ENCODE assay signal across 10 mouse cellular contexts in the genomic region with DNA sequence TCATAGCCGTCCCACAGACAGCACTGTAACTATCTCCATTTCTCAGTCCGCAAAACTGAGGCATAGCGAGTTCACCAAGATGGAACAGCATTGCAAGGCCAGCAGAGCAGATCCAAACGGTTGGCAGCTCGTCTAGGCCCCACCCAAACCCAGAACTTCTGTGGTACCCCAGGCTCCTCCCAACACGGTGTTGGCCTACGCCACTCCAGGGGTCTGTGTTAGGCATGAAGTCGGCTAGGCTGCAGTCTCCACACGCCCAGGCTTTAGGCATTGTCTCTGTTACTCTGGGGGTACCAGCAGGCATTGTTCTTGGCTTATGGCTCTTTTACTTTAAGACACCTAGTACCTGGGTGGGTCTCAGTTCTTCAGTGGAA. TPM values are rescaled to one million over a fixed set of nuclear protein-coding genes. Genes with fewer than 3 reads are reported as not detected.
A peak's percentile ranks its signal among the peaks of the same experiment; 100 is the strongest.
DNase-seq lines count a peak whose midpoint lies in the region; ATAC-seq and TF ChIP-seq lines count a peak whose summit lies in the region.
"Had no signal": no experiment of that assay in that cellular context is flagged by ENCODE, and none has a peak within 500 bp of the region (broad histone marks: within the 10 kb centered on the region; RNA-seq: fewer than 3 reads in every experiment).

No protein-coding gene starts in this region.

- H3K36me3 ChIP-seq in kidney, embryonic 15.5 days, result no peaks in the 10 kb centered on the region
- H3K36me3 ChIP-seq in kidney, adult 2 months (ENCODE audit: control insufficient read depth, insufficient read depth, low read length), result no peaks in the 10 kb centered on the region
- H3K36me3 ChIP-seq in embryonic facial prominence, embryonic 13.5 days, result no peaks in the 10 kb centered on the region
- H3K36me3 ChIP-seq in intestine, embryonic 15.5 days, result no peaks in the 10 kb centered on the region
- H3K36me3 ChIP-seq in myocyte (ENCODE audit: control insufficient read depth, insufficient read depth), result no peaks in the 10 kb centered on the region

- H3K79me2 ChIP-seq in myocyte (ENCODE audit: control insufficient read depth, insufficient read depth), result no peaks in the 10 kb centered on the region

- WGBS in kidney, embryonic 15.5 days, result 57% methylated on average over 9 of the region's 9 CpGs
- WGBS in kidney, adult 2 months, result 46% methylated on average over 9 of the region's 9 CpGs
- 32% methylated on average over 9 of the region's 9 CpGs for WGBS in embryonic facial prominence, embryonic 13.5 days
- 49% methylated on average over 9 of the region's 9 CpGs for WGBS in intestine, embryonic 15.5 days

- H3K4me2 ChIP-seq in kidney, embryonic 15.5 days, result peak overlapping the region; percentile 59
- peak overlapping the region; percentile 57 for H3K4me2 ChIP-seq in embryonic facial prominence, embryonic 13.5 days
- H3K4me2 ChIP-seq in intestine, embryonic 15.5 days (replicated peaks), result peak overlapping the region; percentile 56
- peak overlapping the region; percentile 77 for H3K4me2 ChIP-seq in myocyte (ENCODE audit: low read depth)

- peak; percentile 19; the same call in 1 of the 2 replicates for ATAC-seq in kidney, embryonic 15.5 days (replicated peaks; ENCODE audit: low FRiP score)
- ATAC-seq in embryonic facial prominence, embryonic 13.5 days (ENCODE audit: insufficient number of reproducible peaks, insufficient read depth, low FRiP score, low TSS enrichment, low read depth), result 0 out of 2 replicates have a peak, but pooled peaks have one; percentile 8
- ATAC-seq in intestine, embryonic 15.5 days, result peak; percentile 32

- H3K27ac ChIP-seq in kidney, embryonic 15.5 days, result peak overlapping the region; percentile 86
- no peak overlapping the region; the same call in 1 of the 2 replicates for H3K27ac ChIP-seq in kidney, adult 2 months (ENCODE audit: insufficient read depth, low read depth, low read length)
- peak overlapping the region; percentile 92 for H3K27ac ChIP-seq in embryonic facial prominence, embryonic 13.5 days
- H3K27ac ChIP-seq in intestine, embryonic 15.5 days, result peak overlapping the region; percentile 79; the same call in 1 of the 2 replicates

- no peak overlapping the region for H3K9ac ChIP-seq in kidney, embryonic 15.5 days
- H3K9ac ChIP-seq in embryonic facial prominence, embryonic 13.5 days, result peak overlapping the region; percentile 58
- H3K9ac ChIP-seq in intestine, embryonic 15.5 days, result peak overlapping the region; percentile 21; the same call in 1 of the 2 replicates

- no peaks in the 10 kb centered on the region for H3K9me3 ChIP-seq in kidney, embryonic 15.5 days (replicated peaks)
- H3K9me3 ChIP-seq in embryonic facial prominence, embryonic 13.5 days, result no peaks in the 10 kb centered on the region
- no peaks in the 10 kb centered on the region for H3K9me3 ChIP-seq in intestine, embryonic 15.5 days

- H3K4me3 ChIP-seq in kidney, embryonic 15.5 days (replicated peaks), result peak overlapping the region; percentile 36; the same call in 1 of the 2 replicates
- no peak overlapping the region for H3K4me3 ChIP-seq in kidney, adult 2 months (ENCODE audit: insufficient read depth, low read depth, low read length)
- H3K4me3 ChIP-seq in embryonic facial prominence, embryonic 13.5 days, result peak overlapping the region; percentile 21; the same call in 1 of the 2 replicates
- H3K4me3 ChIP-seq in intestine, embryonic 15.5 days (replicated peaks), result no peak overlapping the region
- H3K4me3 ChIP-seq in myocyte, result peak overlapping the region; percentile 0
- H3K4me3 ChIP-seq: erythroblast, embryonic 14.5 days had no signal

- H3K27me3 ChIP-seq in kidney, embryonic 15.5 days, result no peaks in the 10 kb centered on the region
- H3K27me3 ChIP-seq in kidney, adult 2 months (replicated peaks; ENCODE audit: control insufficient read depth, insufficient read depth, low read length), result no peaks in the 10 kb centered on the region
- no peaks in the 10 kb centered on the region for H3K27me3 ChIP-seq in embryonic facial prominence, embryonic 13.5 days
- no peaks in the 10 kb centered on the region for H3K27me3 ChIP-seq in intestine, embryonic 15.5 days (replicated peaks)
- H3K27me3 ChIP-seq in myocyte (ENCODE audit: control insufficient read depth, insufficient read depth, insufficient read length), result no peaks in the 10 kb centered on the region
- H3K27me3 ChIP-seq: Patski had no signal

- H3K4me1 ChIP-seq in kidney, embryonic 15.5 days, result peaks cover 48% of the 10 kb centered on the region
- H3K4me1 ChIP-seq in kidney, adult 2 months (ENCODE audit: control insufficient read depth, insufficient read depth, low read length), result peaks cover 4% of the 10 kb centered on the region; the same call in 1 of the 2 replicates
- H3K4me1 ChIP-seq in embryonic facial prominence, embryonic 13.5 days, result peaks cover 41% of the 10 kb centered on the region
- peaks cover 22% of the 10 kb centered on the region for H3K4me1 ChIP-seq in intestine, embryonic 15.5 days (replicated peaks)

- no peak overlapping the region for H3ac ChIP-seq in myocyte (ENCODE audit: control insufficient read depth, insufficient read length)

- DNase-seq in kidney, adult 2 months, result no peak
- no peak for DNase-seq in urinary bladder, postnatal 4 days (ENCODE audit: low spot score in 2 of 2)
- DNase-seq in urinary bladder, postnatal 14 days (ENCODE audit: low spot score), result no peak
- DNase-seq in MN1 (ENCODE audit: low spot score), result no peak

- no peak for TF ChIP-seq POLR2A in kidney, adult 2 months (IDR thresholded peaks at IDR 0.05; ENCODE audit: low read depth, low read length)
- no peak for TF ChIP-seq POLR2A in myocyte (IDR thresholded peaks at IDR 0.05; ENCODE audit: insufficient read length, low read depth)

- TF ChIP-seq CTCF in kidney, adult 2 months (conservative IDR thresholded peaks at IDR 0.05; ENCODE audit: insufficient read depth, insufficient read length, low read depth, low read length), result no peak

TF ChIP-seq in myocyte, 11 proteins besides CTCF, POLR2A, EP300 and RAD21:
- TF ChIP-seq USF1 (IDR thresholded peaks at IDR 0.05; ENCODE audit: low read depth), result no peak
- no peak for TF ChIP-seq MYOD1 (IDR thresholded peaks at IDR 0.05; ENCODE audit: control insufficient read depth in 1 of 3, insufficient read length in 2 of 3, low read depth in 2 of 3)
- no peak for TF ChIP-seq MAX (IDR thresholded peaks at IDR 0.05; ENCODE audit: low read depth)
- TF ChIP-seq POLR2AphosphoS2 (IDR thresholded peaks at IDR 0.05; ENCODE audit: insufficient read length, low read depth), result no peak
- TF ChIP-seq TCF12 (IDR thresholded peaks at IDR 0.05; ENCODE audit: insufficient read depth, poor library complexity, severe bottlenecking), result no peak
- TF ChIP-seq CEBPB (IDR thresholded peaks at IDR 0.05; ENCODE audit: insufficient read depth, poor library complexity, severe bottlenecking), result no peak
- no peak for TF ChIP-seq MYOG (IDR thresholded peaks at IDR 0.05; ENCODE audit: control insufficient read depth in 1 of 3, insufficient read depth in 1 of 3, insufficient read length in 2 of 3, low read depth in 2 of 3)
- no peak for TF ChIP-seq REST (IDR thresholded peaks at IDR 0.05; ENCODE audit: insufficient read depth, insufficient read length)
- TF ChIP-seq SRF (IDR thresholded peaks at IDR 0.05; ENCODE audit: control insufficient read depth, insufficient read length, low read depth), result no peak
- TF ChIP-seq TCF3 (IDR thresholded peaks at IDR 0.05; ENCODE audit: insufficient read length, low read depth), result no peak
- no peak for TF ChIP-seq E2F4 (IDR thresholded peaks at IDR 0.05; ENCODE audit: insufficient read depth)
TF ChIP-seq in myocyte: peak in this region for 0.

RNA-seq across cellular contexts. Expression of a gene that starts 30.2 kb away (rescaled TPM):
- polyA plus RNA-seq in kidney, embryonic 15.5 days (2015; fragmentation: Nextera tagmentation; extraction: Ambion mirVana), result 41.6 and 47.7 TPM in 2 replicates
- 18.7 and 20.3 TPM in 2 replicates for polyA plus RNA-seq in kidney, adult 2 months (2012; rRNA removed)
- 57.8 and 66.7 TPM in 2 replicates for polyA plus RNA-seq in embryonic facial prominence, embryonic 13.5 days (2015; fragmentation: Nextera tagmentation; extraction: Ambion mirVana)
- 42.6 and 44.8 TPM in 2 replicates for polyA plus RNA-seq in intestine, embryonic 15.5 days (2015; fragmentation: Nextera tagmentation; extraction: Ambion mirVana)
- polyA plus RNA-seq in myocyte (2012; fragmentation: generic; extraction: Trizol), result 136 TPM
- polyA plus RNA-seq: erythroblast, embryonic 14.5 days had no signal

Comparison
In these comparisons a context has a peak if more than half of its experiments do, and no peak if none do; other contexts are left out.
1. H3K4me3 ChIP-seq: peak in kidney, embryonic 15.5 days (single experiment), embryonic facial prominence, embryonic 13.5 days (single experiment) and myocyte (single experiment); none in kidney, adult 2 months (single experiment) and intestine, embryonic 15.5 days (single experiment).
2. Peak in every context shown above with its lines, with median percentiles within 50 percentile points of each other: ATAC-seq and H3K4me2 ChIP-seq.